Mouse (Mus musculus): Measurements from ENCODE around the gene Zfp235. TPM values are rescaled to one million over a fixed set of nuclear protein-coding genes. Genes with fewer than 3 reads are reported as not detected.

Gene Zfp235
- total RNA-seq (2021), result 10 to 100 TPM; 20.5 to 23.5 TPM

DNA sequence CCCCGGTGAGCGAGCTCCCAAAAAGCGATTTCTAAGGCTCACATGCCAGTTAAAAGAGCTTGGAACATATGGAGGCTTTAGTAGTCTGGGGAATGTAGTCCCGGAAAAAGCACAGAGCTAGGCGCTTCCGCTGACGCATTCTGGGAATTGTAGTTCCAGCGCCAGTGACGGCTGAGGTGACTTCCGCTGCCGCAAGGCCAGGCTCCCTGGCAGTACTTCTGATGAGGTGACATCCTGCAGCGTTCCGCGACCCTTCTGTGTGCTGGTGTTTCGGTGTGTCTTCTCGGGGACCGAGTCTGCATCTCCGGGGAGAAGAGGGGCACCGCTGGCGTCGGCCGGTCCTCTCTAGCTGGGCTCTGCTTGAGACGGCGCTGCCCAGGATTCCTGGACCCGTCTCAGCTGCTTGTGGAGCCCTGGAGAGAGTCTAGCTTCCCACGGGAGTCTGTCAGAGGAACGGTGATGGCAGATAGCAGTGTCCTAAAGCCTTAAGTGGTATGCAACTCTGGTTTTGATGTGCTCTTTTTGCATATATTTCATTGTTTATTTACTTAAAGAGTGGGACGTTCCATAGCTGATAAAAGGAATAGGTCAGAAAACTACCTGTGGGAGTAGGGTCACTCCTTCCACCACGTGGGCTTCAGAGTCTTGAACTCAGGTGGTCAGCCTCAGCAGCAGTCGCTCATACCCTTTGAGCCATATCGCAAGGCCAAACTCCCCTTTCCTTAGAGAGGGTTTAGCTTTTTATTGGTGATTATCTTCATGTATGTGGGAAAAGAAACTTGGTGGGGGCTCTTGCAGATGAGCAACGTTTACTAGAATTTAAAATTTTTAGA is at the start of gene Zfp235:
Gene Zfp235, plus strand, starts transcription at position 174 of the 833 bp plus-strand sequence.
- DNase-seq (ENCODE audit: low spot score in 2 of 2), result peak; percentile 90 to 91

GRCm38 (mm10) chr7:24086871-24087270 is 47.1 kb upstream of the Zfp235 start:
- DNase-seq (ENCODE audit: low spot score in 2 of 2), result no peak
- intact Hi-C loops (cut with DNase I), result no loop called here

More for the DNA sequence above, at the start of gene Zfp235:
- intact Hi-C loops (cut with DNase I), result loop anchor here (2.0 to 5.0 kb wide), 3 partner anchors 21 to 118 kb away; partner anchors contain the start of genes Zfp108 and Zfp112

DNA sequence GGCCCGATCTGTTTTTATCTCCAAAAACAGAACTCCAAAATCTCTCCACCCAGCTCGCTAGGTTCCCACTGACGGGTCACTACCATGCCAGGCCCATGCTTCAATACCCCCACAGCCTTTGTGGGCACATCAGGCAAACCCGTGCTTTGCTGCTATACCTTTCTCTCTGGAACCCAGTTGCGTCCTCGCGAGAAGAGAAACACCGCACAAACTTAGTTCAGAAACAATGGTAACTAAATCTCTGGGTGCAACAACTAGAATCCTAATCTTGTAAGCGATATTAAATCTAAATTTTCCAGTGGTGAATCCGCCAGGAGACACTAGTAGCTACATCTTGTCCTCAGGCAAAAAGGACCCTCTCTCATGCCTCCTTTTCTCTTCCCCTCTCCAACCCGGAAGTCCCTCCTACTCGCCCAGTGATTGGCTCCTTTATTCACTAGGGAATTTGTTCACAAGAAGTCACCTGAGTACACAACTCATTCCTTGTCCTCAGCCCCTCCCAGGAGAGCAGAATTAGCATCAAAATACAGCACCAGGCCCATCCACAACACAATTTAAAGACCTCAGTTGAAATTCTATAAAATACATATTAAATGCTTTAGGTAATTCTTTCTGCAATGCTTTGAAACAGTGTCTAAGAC is 46.4 kb upstream of the Zfp235 start:
- intact Hi-C loops (cut with DNase I), result no loop called here
- no peak for DNase-seq (ENCODE audit: low spot score in 2 of 2)

DNA sequence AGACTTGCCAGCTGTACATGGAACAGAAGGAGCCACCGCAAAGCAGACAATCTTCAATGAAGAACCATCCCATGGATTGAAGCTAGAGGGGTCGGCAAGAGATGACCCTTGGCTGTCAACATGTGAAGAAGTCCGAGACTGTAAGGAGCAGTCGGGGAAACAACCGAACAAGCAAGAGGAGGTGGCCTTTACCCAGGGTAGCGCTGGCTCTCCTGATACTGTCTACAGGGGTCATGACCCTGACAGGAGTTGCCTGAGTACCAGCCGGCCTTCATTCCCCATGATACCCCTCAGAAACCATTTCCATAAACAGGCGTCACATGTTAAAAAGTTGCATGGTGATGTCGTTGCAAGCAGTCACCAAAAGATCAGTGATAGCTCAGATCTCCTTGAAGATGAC is 29.6 kb upstream of the Zfp235 start:
- intact Hi-C loops (cut with DNase I), result no loop called here
- no peak for DNase-seq (ENCODE audit: low spot score in 2 of 2)

DNA sequence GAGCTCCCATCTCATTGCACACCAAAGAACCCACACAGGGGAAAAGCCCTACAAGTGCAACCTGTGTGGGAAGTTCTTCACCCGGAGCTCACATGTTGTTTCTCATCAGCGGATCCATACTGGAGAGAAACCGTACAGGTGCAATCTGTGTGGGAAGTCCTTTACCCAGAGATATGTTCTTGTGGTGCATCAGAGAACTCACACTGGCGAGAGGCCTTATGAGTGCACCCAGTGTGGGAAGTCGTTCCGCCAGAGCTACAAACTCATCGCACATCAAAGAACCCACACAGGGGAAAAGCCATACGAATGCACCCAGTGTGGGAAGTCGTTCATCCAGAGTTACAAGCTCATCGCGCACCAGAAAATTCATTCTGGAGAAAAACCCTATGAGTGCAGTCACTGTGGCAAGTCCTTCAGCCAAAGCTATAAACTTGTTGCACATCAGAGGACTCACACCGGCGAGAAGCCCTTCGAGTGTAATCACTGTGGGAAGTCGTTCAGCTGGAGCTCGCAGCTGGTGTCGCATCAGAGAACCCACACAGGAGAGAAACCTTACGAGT is 28.7 kb upstream of the Zfp235 start:
- intact Hi-C loops (cut with DNase I), result no loop called here
- no peak for DNase-seq (ENCODE audit: low spot score in 2 of 2)

GRCm38 (mm10) chr7:24110839-24111238 is 23.1 kb upstream of the Zfp235 start:
- DNase-seq (ENCODE audit: low spot score in 2 of 2), result no peak

DNA sequence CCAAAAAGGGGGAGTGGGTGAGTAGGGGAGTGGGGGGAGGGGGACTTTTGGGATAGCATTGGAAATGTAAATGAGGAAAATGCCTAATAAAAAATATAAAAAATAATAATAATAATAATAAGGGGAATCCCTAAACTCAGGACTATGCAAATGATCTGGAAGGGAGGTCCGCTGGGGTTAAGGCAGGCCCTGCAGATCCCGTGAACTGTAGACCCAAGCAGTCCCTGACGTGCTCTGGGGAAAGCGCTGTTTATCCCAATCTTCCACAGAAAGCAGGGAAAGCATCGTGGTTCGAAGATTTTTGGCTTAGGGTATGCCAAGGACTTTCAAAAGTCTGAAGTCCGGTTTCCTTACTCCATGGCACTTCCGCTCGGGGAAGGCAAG is 22.2 kb upstream of the Zfp235 start:
- no peak for DNase-seq (ENCODE audit: low spot score in 2 of 2)
- intact Hi-C loops (cut with DNase I), result loop anchor here (1.0 to 2.0 kb wide), 2 partner anchors 23 to 30 kb away; partner anchors contain the start of genes Zfp180 and Zfp235

More at GRCm38 (mm10) chr7:24110839-24111238, 23.1 kb upstream of the Zfp235 start:
- intact Hi-C loops (cut with DNase I), result no loop called here

GRCm38 (mm10) chr7:24112156-24112856 is 21.7 kb upstream of the Zfp235 start, which contains the start of gene Zfp112:
Gene Zfp112, plus strand, starts transcription at chr7:24112314.
- peak; percentile 81 to 85 for DNase-seq (ENCODE audit: low spot score in 2 of 2)
- intact Hi-C loops (cut with DNase I), result loop anchor here (1.0 to 2.0 kb wide), 2 partner anchors 22 to 31 kb away; partner anchors contain the start of genes Zfp180 and Zfp235

DNA sequence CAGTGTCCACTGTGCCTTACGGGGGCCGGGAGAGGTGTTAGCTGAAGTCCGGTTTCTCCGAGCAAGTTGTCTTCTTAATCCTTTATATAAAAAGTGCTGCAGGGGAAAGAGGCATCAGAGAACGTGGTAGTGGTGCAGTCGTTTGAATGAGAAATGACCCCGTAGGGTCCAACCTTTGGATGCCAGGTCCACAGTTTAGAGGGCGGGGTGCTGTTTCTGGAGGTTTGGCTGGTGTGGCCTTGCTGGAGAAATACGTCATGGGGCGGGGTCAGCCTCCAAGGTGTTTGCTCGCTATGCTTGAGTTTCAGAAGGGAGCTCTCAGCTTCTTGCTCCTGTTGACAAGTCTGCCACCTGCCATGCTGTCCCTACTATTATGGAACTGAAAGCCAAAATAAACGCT is 21.0 kb upstream of the Zfp235 start:
- DNase-seq (ENCODE audit: low spot score in 2 of 2), result peak; percentile 30 to 33
- intact Hi-C loops (cut with DNase I), result loop anchor here (2.0 kb wide), 1 partner anchor 22 kb away; the partner anchor contains the start of gene Zfp235

GRCm38 (mm10) chr7:24116655-24117054 is 17.3 kb upstream of the Zfp235 start:
- intact Hi-C loops (cut with DNase I), result no loop called here

GRCm38 (mm10) chr7:24133425-24133995 is 459 bp upstream of the Zfp235 start:
- intact Hi-C loops (cut with DNase I), result loop anchor here (5.0 kb wide), 1 partner anchor 119 kb away; the partner anchor contains the start of gene Zfp108

More at GRCm38 (mm10) chr7:24116655-24117054, 17.3 kb upstream of the Zfp235 start:
- DNase-seq (ENCODE audit: low spot score in 2 of 2), result no peak

GRCm38 (mm10) chr7:24142566-24142965 is 8.6 kb downstream of the Zfp235 start:
- no peak for DNase-seq (ENCODE audit: low spot score in 2 of 2)

More at GRCm38 (mm10) chr7:24133425-24133995, 459 bp upstream of the Zfp235 start:
- DNase-seq (ENCODE audit: low spot score in 2 of 2), result peak in 1 of 2 experiments; percentile 11

GRCm38 (mm10) chr7:24153272-24153671 is 19.3 kb downstream of the Zfp235 start:
- intact Hi-C loops (cut with DNase I), result no loop called here
- DNase-seq (ENCODE audit: low spot score in 2 of 2), result no peak

More at GRCm38 (mm10) chr7:24142566-24142965, 8.6 kb downstream of the Zfp235 start:
- intact Hi-C loops (cut with DNase I), result no loop called here

DNA sequence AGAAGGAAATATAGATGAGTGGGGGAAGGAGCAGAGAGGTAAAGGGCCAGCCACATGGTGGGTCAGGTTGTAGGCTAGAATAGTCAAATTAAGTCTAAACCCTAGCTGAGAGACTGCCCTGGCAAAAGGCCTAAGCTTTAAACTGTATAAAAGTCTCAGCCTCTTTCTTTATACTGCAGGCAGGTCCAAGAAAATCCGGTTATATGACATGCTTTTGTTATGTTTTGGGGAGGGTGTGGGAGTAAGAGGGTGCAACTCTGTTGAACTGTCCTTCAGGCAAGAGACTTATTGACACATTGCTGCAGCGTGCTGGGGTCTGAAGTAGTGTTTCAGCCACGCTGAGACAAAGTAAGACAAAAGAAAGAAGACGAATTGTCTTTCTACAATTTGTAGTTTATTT is 38.2 kb downstream of the Zfp235 start:
- intact Hi-C loops (cut with DNase I), result no loop called here
- no peak for DNase-seq (ENCODE audit: low spot score in 2 of 2)

GRCm38 (mm10) chr7:24174618-24175336 is 40.8 kb downstream of the Zfp235 start, which contains the start of gene Zfp114:
Gene Zfp114, plus strand, starts transcription at chr7:24175060.
- peak; percentile 80 to 83 for DNase-seq (ENCODE audit: low spot score in 2 of 2)
- intact Hi-C loops (cut with DNase I), result no loop called here

DNA sequence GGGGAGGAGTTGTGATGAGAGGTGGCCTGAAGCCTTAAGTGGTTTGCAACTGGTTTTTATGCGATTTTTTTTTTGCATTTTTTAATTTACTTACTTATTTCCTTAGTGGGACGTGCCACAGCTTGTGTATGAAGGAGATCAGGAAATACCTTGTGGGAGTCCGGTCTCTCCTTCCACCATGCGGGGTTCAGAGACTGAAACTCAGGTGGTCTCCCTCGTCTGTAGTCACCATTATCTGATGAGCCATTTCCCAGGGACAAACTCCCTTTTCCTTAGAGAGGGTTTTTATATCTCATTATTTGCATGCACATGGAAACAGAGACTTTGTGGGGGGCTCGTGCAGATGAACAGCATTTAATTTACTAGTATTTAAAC is 41.4 kb downstream of the Zfp235 start:
- DNase-seq (ENCODE audit: low spot score in 2 of 2), result no peak
- intact Hi-C loops (cut with DNase I), result no loop called here

GRCm38 (mm10) chr7:24187611-24188010 is 53.6 kb downstream of the Zfp235 start:
- DNase-seq (ENCODE audit: low spot score in 2 of 2), result no peak
- intact Hi-C loops (cut with DNase I), result no loop called here

DNA sequence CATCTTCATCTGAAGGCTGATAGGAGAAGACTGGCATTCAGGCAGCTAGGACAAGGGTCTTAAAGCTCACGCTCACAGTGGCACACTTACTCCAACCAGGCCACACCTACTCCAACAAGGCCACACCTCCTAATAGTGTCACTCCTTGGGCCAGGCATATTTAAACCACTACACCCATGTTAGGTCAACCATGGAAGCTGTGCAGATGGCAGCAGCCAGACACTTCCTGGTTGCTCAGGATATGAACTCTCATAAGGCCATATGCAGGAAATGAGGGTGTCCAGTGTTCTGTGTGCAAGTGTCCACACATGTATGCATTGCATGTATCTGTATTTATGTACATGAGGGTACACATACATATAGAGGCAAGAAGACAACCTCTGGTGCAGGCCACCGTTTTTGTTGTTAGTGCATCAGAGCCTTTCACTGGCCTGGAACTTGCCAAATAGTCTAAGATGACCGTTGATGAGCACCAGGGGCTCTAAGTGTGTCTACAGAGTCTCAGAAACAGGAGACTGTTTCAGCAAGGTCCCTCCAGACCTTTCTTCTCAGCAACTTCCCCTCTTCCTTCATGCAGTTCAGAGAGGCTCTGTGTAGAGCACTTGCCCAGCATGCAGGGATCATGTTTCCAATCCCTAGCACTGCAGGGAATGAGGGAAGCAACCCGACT is 55.1 kb downstream of the Zfp235 start:
- DNase-seq (ENCODE audit: low spot score in 2 of 2), result no peak
- intact Hi-C loops (cut with DNase I), result no loop called here
